Mouse (Mus musculus) cerebellum, postnatal 36 days (tissue): ENCODE data around the gene Mroh8.
"Not testable (repeated sequence)": the region's sequence is repeated elsewhere in the genome, so short reads cannot be mapped to it uniquely, and the experiment has no call there.

Experiments
- DNase-seq, 2 experiments: peaks; one replicate each; pipeline ENCODE4 v3.0.0; 2021 to 2022; ENCODE audit warnings: mixed read lengths in 2 of 2

Gene Mroh8

GRCm38 (mm10) chr2:157187223-157187622 is 92.1 kb downstream of the Mroh8 start:
- no peak for DNase-seq

- no peak for DNase-seq
These were observed 92.8 kb downstream of the Mroh8 start for GRCm38 (mm10) chr2:157186504-157186903.

- DNase-seq, result no peak
These were observed 94.2 kb downstream of the Mroh8 start for GRCm38 (mm10) chr2:157185022-157185660.

- no peak for DNase-seq
These were observed 101.2 kb downstream of the Mroh8 start for GRCm38 (mm10) chr2:157178167-157178566.

GRCm38 (mm10) chr2:157176248-157176647 is 103.1 kb downstream of the Mroh8 start:
- DNase-seq, result no peak

- DNase-seq, result no peak
These were observed 104.9 kb downstream of the Mroh8 start for GRCm38 (mm10) chr2:157174416-157174815.

- no peak for DNase-seq
These were observed 105.8 kb downstream of the Mroh8 start for GRCm38 (mm10) chr2:157173555-157173954.

GRCm38 (mm10) chr2:157172984-157173383 is 106.4 kb downstream of the Mroh8 start:
- DNase-seq, result no peak

GRCm38 (mm10) chr2:157170626-157171025 is 108.7 kb downstream of the Mroh8 start:
- DNase-seq, result no peak

- DNase-seq, result no peak
These were observed 109.2 kb downstream of the Mroh8 start for GRCm38 (mm10) chr2:157170166-157170565.

- no peak for DNase-seq
These were observed 112.8 kb downstream of the Mroh8 start for GRCm38 (mm10) chr2:157166371-157167080.

- not testable (repeated sequence) for DNase-seq
These were observed 113.8 kb downstream of the Mroh8 start for GRCm38 (mm10) chr2:157165312-157166224.

GRCm38 (mm10) chr2:157164101-157164500 is 115.2 kb downstream of the Mroh8 start:
- no peak for DNase-seq
